Mouse (Mus musculus) adrenal gland, adult 2 months (tissue): ENCODE results near the gene Ddx49. TPM values are rescaled to one million over a fixed set of nuclear protein-coding genes. Genes with fewer than 3 reads are reported as not detected.

Experiments used
- DNase-seq: peaks from one replicate; pipeline ENCODE4 v3.0.0; 2021
- long read RNA-seq: library from polyadenylated mRNA; stranded (forward); transcript quantifications from one replicate; pipeline ENCODE4 v2.0.0, GENCODE M21; 2021
- polyA plus RNA-seq: library from polyadenylated mRNA; depleted of rRNA; stranded (reverse); fragments of >200 nt; gene quantifications from 2 replicates; pipeline ENCODE4 v1.2.3, GENCODE M21; 2012; rRNA removed
- total RNA-seq, 2 experiments: library from RNA; stranded (reverse); gene quantifications; 2 replicates each; pipeline ENCODE4 v1.2.3; 2021

Gene Ddx49
- total RNA-seq (10 to 100 TPM; 57.7 to 69.5 TPM), polyA plus RNA-seq (53.3 and 62.5 TPM in 2 replicates)
- long read RNA-seq, transcript Ddx49-201 (13 exons, 2,137 nt), result major isoform, 32 of 38 reads
- long read RNA-seq, partial matches to known transcripts, result 1 of 38 reads
- long read RNA-seq, other reads (novel, unspliced or antisense), result 3 of 38 reads

DNA sequence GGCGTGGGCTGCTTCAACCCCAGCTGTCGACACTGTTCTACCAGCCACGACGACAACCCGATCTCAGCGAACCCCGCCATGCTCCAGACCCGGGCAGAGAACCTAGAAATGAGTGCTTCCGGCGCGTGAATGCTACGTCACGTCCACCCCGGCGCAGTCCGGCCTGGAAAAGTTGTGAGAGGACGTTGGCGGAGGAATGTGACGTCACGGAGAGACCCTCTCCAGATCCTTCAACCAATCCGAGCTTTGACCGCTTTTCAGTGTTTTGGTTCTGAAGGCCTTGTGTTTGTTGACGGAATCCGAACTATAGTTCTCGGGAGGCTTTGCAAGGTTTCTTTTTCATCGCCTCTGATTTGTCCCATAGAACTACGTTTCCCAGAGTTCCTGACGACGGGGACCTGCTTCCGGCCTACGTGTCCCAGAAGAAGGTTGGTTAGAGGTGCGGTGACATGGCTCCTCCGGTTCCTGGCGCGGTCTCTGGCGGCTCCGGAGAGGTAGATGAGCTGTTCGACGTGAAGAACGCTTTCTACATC, at the start of gene Ddx49, which contains the start of gene Cope:
TSS of gene Ddx49 (minus strand) at position 132 of the 533 bp plus-strand sequence.
TSS of gene Cope (plus strand) at position 161 of the 533 bp plus-strand sequence.
- DNase-seq, result peak; percentile 95

DNA sequence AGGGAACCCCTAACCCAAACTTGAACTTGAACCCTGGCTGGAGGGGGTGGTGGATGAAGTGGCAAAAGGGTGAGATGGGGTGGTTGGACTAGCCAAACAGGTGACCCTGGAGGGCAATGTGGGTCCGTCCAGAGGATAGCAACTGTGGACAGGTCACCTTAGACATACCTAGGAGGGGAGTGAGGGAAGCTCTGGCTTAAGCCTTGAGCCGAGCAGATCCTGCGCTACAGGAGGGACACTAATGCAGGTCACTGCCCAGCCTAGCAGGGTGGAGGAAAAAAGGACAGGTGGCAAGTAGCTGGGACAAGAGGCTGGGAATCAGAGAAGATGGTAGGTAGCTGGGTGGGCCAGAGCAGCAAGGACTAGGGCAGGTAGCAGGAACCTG, 49.7 kb upstream of the Ddx49 start:
- no peak for DNase-seq

DNA sequence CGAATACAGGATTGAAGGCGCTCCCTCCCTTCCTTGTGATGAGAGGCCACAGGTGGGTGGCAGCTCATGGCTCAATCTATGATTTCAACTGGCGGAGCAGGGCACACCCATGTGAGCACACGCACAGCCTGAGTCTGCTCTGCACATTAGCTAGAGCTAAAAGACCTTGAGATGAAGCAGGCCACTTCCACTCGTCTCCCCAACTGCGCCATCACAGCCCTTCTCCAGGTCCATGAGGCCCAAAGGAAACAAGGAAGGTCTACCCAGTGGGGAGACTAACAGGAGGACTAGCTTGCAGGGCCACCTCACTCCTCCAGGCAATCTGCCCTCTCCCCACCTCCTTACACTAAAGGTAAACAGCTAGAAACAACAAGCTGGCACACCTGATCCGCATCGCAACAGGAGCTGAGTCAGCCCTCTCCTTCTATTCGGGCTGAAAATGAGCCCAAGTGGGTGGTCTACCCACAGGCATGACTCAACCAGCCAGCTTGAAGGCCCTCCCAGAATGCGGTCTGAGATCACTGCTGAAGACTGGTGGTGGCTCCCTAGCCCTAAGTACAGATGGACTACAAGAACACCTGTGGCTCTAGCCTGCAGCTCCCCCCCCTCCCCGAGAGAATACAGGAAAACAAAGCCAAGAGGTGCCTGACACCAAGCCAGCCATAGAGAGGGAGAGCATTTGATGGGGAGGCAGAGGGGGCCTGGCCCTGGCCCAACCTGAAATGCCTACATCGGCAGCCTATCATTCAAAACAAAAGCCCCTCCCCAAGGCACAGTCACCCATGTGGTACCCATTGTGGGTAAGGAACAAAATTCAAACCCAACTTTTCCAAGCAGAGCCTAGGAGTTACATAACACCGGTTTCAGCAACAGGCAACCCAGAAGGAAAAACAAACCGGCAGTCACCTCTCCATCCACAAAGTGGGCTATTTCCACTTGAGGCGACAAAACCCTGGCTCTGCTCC, 49.0 kb upstream of the Ddx49 start:
- no peak for DNase-seq

DNA sequence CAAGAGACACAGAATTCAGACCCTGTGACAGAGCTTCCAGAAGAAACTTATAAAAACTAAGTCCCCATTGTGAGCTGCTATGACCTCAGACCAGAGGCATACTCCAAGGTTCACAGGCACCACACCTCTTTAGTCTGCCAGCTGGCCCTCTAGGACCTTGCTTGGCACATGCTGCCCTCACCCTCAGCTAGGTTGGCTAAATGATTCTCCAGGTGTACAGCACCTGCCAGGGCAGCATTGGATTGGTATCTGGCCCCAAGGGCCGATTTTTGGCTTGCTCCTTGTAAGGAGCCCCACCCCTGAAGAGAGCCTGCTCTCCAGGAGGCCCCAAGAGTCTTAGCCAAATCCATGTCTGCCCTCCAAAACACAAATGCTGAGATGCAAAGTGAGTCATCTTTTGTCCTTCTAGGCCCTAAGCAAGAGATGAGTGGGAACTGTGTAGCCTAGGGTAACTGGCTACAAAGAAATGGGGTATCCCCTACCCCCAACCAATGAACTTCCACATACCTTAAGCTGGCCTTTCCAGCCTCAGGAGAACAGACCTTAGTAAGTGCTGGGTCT, 45.7 kb upstream of the Ddx49 start:
- peak; percentile 43 for DNase-seq

DNA sequence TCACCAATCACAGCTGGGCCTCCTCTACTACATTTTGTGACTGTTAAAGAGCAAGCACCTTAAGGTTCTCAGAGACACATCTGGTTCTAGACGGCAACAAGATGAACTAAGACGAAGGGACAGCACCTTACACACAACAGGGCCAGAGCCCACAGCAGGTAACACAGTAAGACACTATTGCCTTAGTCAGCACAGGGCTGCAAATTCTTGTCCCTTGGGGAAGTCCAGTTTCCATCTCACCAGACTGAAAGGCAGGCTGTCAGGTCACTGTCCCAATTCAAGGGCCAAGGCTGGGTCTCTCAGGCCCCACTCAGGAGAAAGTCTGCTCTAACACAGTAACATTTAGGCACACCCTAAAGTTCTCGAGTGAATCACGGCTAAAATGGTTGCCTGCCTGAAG, 45.2 kb upstream of the Ddx49 start:
- no peak for DNase-seq

DNA sequence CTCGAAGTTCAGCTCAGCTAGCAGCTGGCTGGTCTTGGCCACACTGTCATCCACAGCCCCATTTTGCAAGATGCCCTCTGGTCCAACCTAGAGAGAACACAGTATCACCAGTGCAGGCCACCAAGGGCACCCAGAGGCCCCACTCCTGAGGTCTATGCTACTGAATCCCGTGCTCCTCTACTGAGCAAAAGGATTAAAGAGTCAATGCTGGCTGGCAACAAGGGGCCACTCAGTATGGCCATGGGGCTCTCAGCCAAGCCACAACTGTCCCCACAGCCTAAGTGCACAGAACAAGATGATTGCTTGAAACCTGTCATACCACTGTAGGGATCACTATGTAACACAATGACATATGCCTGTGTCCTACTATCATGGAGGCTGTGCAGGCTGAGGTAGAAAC, 42.0 kb upstream of the Ddx49 start:
- peak; percentile 56 for DNase-seq

DNA sequence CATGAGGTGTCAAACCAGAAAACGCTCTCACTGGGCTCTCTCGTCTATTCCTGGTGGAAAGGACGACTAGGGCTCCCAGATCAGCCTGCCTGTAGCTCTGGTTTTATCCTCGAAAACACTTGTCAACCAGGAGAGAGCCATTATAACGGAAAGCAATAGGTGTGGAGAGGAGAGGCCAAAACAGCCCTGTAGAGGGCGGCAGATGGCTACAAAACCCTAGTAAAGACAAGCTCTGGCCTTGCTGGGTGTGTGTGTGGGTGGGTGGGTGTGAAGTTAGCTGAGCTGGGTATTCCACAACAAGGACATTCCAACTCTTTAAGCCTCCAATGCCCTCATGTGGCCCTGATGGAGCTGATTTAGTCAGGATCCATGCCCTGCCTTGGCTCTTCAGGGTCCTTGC, 41.4 kb upstream of the Ddx49 start:
- DNase-seq, result peak; percentile 47

DNA sequence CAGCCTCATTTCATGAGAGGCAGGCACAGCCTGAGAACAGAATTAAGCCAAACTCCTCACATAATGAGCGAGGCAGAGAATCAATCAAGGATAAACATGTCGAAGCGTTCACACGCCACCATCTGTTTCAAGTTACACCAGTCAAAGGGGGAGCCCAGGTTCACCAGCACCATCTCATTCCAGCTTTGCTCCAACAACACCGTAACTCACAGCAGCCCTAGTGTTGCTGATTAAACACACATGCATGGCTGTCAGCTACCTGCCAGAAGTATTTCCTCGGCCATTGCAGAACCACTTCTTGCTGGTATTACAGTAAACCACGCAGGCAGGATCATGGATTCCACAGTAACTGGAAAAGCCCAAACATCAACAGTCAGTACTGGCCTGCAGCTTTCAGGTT, 40.8 kb upstream of the Ddx49 start:
- DNase-seq, result no peak

DNA sequence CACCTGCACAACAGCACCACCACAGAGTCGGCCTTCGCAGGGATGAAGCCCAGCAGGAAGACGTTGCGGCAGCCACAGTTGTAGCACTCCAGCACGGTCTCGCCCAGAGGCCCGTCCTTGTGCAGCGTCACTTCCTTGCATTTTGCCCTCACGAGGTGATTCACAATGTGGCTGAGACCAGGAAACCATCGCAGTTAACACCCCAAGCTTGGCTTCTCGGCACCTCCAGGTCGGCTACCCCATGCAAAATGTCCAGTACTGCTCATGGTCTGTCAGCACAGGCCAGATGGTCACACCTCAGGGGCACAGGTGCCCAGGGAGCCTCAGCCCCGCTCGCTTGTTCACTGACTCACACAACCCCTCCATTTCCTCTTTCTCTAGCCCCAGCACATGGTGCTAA, 39.7 kb upstream of the Ddx49 start:
- DNase-seq, result no peak

DNA sequence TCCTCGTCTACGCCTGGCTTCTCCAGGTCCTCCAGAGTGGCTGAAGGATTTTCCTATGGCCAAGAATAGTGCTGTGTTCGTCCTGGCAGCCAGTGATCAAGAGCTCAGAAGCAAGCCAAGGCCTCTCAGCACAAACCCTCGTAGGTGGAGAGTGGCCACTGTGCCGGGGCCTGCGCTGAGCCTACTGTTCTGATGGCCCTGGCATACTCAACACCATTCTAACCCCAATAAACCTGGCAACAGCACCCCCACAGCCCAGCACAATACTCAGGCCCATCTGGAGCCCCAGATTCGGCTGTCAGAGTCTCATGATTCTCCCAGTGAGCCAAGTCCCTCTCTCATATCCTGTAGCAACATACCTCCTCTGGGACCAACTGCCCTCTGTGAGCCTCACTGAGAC, 38.4 kb upstream of the Ddx49 start:
- no peak for DNase-seq

DNA sequence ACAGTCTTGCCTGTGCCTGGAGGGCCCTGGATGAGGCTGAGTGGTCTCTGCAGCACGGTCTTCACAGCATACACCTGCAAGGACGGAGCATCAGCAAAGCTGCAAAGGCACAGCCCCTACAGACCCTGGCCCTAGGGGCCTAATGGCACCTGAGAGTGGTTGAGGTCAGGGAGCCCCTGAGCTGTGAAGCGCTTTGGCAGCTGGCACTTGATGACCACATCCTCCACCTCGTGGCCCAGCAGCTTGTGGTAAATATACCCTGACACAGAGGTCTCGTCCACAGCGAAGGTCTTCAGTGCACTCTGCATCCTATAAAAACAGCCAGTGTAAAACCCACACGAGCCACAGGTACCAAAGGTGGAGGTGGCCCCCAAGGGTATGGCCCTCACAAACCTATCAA, 36.6 kb upstream of the Ddx49 start:
- no peak for DNase-seq

DNA sequence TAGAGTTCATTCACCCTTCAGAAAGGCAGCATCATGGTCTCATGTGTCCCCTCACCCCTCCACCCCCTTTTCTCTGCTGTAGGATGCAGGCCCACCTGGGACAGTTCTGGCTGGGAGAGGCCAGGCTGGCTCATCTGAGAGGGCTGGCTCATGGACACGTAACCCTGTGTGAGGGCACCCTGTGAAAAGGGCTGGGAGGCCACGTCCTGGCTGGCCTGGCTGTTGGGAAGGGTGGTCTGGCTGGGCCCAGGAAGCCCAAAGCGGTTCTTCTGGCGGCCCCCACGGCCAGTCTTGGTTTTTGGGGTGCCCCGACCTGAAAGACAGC, 30.6 kb upstream of the Ddx49 start:
- no peak for DNase-seq

DNA sequence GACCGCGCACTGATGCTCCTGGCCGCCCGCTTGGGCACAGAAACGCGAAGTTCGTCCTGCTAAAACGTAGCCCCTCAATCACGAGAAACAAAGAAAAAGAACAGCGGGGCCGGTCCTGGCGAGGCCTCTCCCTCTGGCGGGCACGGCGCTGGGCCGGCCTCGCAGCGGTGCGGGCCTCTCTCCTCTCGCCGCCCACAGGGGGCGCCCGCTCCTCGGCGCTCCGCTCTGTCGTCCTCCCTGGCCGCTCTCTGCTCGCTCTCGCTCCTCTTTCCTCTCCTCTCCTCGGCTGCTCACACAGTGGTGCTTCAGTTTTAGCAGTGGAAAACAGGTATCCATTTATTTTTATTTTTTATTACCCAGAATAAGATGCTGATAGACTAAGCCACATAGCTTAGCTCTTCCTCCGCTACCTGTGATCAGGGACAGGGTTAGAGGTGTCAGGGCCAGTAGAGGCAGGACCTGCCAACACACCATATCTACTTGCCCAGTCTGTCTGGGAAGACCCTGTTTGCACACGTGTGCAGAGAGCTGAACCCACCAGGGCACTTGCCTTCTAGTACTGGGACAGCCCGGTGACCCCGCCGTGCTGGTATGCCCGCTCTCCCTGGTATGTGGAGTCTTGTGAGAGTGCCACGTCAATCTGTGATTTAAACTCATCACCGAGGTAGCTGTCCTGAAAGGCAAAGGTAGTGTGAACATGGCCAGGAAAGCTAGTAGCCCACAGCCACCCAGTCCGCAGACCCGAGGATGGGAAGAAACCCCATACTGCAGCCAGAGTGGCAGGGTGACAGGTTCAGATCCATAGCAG, 30.0 kb upstream of the Ddx49 start:
- peak; percentile 74 for DNase-seq

DNA sequence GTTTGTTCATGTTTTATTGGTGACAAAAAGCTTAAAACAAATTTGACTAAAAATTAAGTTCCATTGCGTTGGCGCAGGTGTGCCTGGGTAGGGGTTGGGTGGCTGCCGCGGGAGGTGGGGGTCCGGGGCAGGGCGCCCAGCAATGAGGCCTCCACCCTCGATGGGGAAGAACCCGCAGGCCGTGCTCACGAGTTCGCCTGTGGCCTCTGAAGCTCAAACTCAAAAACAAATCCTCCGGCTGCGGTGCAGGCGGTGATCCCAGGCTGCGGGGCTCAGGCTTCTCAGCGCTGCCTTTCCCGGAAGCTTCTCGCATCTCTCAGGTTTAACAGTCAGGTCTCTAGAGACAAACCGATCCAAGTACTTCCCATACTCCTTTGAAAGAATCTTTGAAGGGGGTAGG, 29.2 kb upstream of the Ddx49 start:
- DNase-seq, result no peak

DNA sequence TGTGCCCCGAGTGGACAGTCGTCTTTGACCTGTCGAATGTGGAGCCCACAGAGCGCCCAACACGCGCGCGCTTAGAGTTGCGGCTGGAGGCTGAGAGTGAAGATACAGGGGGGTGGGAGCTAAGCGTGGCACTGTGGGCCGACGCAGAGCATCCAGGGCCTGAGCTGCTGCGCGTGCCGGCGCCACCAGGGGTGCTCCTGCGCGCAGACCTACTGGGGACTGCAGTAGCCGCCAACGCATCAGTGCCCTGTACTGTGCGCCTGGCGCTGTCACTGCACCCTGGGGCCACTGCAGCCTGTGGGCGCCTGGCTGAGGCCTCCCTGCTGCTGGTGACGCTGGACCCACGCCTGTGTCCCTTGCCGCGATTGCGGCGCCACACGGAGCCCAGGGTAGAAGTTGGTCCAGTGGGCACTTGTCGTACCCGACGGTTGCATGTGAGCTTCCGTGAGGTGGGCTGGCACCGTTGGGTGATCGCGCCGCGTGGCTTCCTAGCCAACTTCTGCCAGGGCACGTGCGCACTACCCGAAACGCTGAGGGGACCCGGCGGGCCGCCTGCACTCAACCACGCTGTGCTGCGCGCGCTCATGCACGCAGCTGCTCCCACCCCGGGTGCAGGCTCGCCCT, 28.6 kb upstream of the Ddx49 start:
- DNase-seq, result peak; percentile 75

DNA sequence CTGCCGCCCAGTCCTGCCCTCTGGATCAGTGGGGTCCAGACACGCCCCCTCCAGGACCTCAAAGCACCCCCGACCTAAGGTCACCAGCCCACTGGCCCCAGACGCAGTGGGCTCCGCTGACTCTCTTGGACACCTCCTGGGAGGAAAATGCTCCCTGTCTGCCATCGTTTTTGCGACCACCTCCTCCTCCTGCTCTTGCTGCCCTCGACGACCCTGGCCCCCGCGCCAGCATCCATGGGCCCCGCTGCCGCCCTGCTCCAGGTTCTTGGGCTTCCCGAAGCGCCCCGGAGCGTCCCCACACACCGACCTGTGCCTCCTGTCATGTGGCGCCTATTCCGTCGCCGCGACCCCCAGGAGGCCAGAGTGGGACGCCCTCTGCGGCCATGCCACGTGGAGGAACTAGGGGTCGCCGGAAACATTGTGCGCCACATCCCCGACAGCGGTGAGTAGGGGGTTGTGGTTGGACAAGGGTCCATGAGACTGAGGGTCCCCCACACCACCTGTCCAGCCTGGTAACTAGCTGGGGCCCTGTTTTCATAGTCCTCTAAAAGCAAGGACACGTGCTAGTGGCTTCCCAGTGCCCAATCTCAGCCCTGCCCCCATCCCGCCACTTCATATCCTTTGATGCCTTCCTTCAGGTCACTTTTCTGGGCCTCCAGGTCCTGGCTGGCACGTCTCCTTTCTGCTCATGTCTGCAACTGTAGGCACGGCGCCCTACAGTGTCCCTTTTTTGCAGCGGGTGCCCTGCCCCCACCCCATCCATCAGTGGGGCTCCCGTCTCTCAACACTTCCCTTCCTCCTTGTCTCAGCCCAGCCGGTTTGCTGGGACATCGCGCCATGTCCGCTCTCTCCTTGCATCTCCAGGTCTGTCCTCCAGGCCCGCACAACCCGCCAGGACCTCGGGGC, 27.8 kb upstream of the Ddx49 start:
- no peak for DNase-seq

DNA sequence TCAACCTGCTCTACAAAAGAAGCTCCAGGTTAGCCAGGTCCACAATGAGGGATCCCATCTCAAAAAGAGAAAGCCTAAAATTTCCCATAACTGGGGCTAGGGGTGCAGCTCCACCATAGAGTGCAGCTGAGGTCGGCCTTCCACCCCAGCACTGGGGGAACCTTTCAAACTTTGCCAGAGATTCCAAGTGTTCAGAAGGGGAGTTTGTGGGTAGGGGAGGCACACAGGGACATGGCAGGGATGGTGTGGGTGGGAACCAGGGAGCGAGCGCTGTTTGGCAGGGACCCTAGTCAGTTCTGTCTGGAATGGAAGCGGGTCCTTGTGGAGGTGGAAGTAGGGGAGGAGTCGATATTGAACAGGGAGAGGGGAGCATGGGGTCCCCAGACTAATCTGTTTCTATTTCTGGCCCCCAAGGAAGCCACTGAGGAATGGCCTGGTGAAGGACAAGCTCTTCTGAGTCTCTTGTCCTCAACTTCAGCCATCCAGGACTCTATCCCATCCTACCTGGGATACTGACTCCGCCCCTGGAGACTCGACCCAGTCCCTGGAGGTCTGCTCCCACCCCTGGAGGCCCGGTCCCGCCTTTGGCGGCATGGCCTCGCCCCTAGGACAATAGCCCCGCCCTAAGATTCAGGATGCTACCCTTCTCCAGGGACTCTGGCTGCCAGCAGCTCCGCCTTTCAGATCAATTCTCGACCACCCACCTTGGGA, 27.0 kb upstream of the Ddx49 start, which contains the start of gene Gdf1:
TSS of gene Gdf1 (plus strand) at position 694 of the 711 bp plus-strand sequence.
- DNase-seq, result no peak

DNA sequence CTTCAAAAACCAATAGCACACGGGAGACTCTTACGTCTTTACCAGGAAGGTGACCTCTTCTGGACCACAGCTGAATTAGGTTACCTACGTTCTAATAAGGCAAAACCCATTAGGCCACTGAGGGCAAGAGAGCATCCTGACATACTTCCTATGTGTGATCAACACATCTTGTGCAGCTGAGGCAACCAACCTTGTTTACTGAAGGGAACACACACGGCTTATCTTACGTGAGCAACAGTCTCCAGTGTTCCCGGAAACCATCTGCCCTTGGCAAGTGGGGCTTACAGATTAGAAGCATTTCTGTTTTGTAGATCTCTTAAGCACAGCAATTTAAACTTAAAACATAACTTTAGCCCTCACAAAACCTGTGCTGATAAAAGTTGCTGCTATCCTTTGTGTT, 25.2 kb upstream of the Ddx49 start:
- no peak for DNase-seq

DNA sequence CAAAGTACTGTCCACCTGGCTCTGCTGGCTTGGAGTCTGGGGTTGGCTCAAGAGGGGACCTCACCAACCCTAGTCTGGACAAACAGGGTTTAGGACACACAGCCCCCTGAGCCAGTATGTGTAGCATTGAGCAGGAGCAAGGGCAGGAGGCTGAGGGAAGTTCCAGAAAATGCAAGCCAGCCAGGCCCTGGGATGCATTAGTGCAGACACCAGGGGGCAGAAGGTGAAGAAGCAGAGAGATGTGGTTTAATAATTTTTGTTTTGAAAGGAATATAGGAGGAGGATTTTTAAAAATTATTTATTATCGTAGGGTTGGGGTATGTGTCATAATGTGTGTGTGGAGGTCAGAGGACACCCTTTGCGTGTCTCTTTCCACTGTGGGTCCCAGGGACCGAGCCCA, 21.4 kb upstream of the Ddx49 start:
- DNase-seq, result no peak

DNA sequence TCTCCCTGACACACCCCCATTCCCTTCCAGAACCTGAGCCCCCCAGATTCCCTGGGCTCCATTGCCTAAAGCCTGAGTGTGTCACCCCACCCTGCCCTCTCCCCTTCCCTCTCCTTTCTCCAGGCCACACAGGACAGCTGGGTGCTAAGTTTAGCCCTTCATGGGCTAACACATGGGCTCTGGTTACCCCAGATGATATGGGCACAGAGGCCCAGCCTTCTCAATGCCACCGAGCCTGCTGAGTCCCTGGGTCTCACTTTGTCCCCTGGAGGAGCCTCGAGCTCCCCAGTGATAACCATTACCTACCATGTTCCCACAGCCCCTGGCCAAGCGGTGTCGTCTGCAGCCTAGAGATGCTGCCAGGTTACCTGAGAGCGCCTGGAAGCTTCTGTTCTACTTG, 15.6 kb upstream of the Ddx49 start:
- no peak for DNase-seq
